Mouse (Mus musculus) lung, embryonic 14.5 days (tissue): ENCODE results near the gene C130032M10Rik. TPM values are rescaled to one million over a fixed set of nuclear protein-coding genes. Genes with fewer than 3 reads are reported as not detected.

ENCODE experiments used
- ATAC-seq: fragments of 200-750 bp; cut with Nextera tagmentation; 2 replicates; pipeline ENCODE4 v1.8.0; 2017; ENCODE audit warnings: mild to moderate bottlenecking, moderate TSS enrichment, moderate library complexity; ENCODE audit not compliant: insufficient read depth
- DNase-seq: peaks from one replicate; pipeline ENCODE4 v3.0.0-alpha.2; 2015
- H3K27ac ChIP-seq: fragments of 300-500 bp; sonication (generic); 2 replicates; pipeline ENCODE4 v1.5.1; 2014; ENCODE audit warnings: low read depth, mild to moderate bottlenecking, moderate library complexity
- H3K27me3 ChIP-seq: fragments of 300-500 bp; sonication (generic); 2 replicates; pipeline ENCODE4 v1.6.1; 2014; ENCODE audit warnings: low read length, control low read depth; ENCODE audit not compliant: insufficient read depth
- H3K36me3 ChIP-seq: fragments of 300-500 bp; sonication (generic); 2 replicates; pipeline ENCODE4 v1.6.1; 2014; ENCODE audit warnings: control low read depth; ENCODE audit not compliant: insufficient read depth
- H3K4me1 ChIP-seq: fragments of 300-500 bp; sonication (generic); 2 replicates; pipeline ENCODE4 v1.6.1; 2014; ENCODE audit warnings: antibody characterized with exemption, control low read depth; ENCODE audit not compliant: insufficient read depth
- H3K4me2 ChIP-seq: fragments of 300-500 bp; sonication (generic); 2 replicates; pipeline ENCODE4 v1.6.1; 2014; ENCODE audit warnings: mild to moderate bottlenecking
- H3K4me3 ChIP-seq: fragments of 300-500 bp; sonication (generic); 2 replicates; pipeline ENCODE4 v1.5.1; 2014; ENCODE audit warnings: low read depth, low read length
- H3K9ac ChIP-seq: fragments of 300-500 bp; sonication (generic); 2 replicates; pipeline ENCODE4 v1.6.1; 2014
- H3K9me3 ChIP-seq: fragments of 300-500 bp; sonication (generic); 2 replicates; pipeline ENCODE4 v1.6.1; 2016; ENCODE audit warnings: low read depth, low read length, control low read depth
- CTCF ChIP-seq: IDR thresholded peaks from 2 replicates; pipeline ENCODE4 v1.5.1; 2016; ENCODE audit warnings: antibody characterized with exemption, low read depth
- WGBS: fragments of 180-500 bp; shearing (Covaris S2); extraction: QIAGEN DNeasy Blood & Tissue Kit; methylation state at CpG from one replicate; pipeline ENCODE4 v1.1.7; 2014; 5-methylcytosine and 5-hydroxymethylcytosine counted together
- polyA plus RNA-seq: library from polyadenylated mRNA; unstranded; fragments of >200 nt; fragmentation: Nextera tagmentation; extraction: Ambion mirVana; gene quantifications from 2 replicates; pipeline ENCODE4 v1.2.1, GENCODE M21; 2014

Gene C130032M10Rik
- polyA plus RNA-seq, 1 experiment from 2014 or later = not detected

DNA sequence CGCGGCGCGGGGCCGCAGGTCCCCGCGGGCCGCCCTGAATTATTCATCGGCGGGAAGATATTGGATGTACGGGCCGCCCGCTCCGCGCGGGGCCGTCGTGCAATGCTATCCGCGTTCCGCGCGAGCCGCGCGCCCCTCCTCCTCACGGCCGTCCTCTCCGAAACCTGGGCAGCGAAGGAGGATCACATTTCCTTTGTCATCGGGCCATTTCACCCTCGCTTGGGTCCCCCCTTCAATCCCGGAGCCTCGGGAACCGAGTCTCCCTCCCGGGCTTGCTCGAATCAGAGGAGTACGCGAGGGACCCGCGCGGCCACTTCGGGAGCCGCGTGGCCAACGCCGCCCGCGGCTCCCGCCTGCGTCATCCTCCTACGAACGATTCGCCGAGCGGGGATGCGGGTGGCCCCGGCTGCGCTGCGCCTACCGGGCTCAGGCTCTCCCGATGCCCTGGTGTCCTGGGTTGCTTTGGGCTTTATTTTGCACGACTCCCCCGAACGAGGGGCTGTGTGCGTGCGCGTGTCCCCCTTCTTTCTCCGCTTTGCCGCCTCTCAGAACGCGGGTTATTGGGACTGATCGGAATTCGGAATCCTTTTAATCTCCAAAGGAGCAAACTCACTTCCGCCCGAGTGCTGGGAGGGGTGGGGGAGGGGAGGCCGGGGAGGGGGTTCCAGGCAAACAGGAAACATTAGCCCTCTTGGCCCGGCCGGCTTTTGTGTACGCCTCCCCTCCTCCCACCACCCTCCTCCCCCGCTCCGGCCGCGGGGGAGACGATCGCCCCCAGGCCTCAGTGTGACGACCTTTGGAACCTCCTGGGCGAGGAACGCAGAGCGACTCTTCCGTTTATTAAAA lies 48.5 kb downstream of the C130032M10Rik start, which contains the start of gene Trim71:
Gene Trim71, minus strand, starts transcription at position 609 of the 846 bp plus-strand sequence.
- H3K4me2 ChIP-seq = peak within 1 kb of the TSS; percentile 88
- no peak for TF ChIP-seq CTCF
- DNase-seq = peak; percentile 68
- H3K4me1 ChIP-seq = peaks cover 3% of the 10 kb centered on the region; the same call in 1 of the 2 replicates
- H3K9ac ChIP-seq = peak within 1 kb of the TSS; percentile 86
- peak within 1 kb of the TSS; percentile 71 for H3K4me3 ChIP-seq
- peak; percentile 39 for ATAC-seq
- peaks cover 21% of the 10 kb centered on the region for H3K27me3 ChIP-seq
- H3K36me3 ChIP-seq = no peaks in the 10 kb centered on the region
- under 1% methylated on average over 91 of the region's 91 CpGs for WGBS
- no peaks in the 10 kb centered on the region for H3K9me3 ChIP-seq
- H3K27ac ChIP-seq = peak within 1 kb of the TSS; percentile 93

DNA sequence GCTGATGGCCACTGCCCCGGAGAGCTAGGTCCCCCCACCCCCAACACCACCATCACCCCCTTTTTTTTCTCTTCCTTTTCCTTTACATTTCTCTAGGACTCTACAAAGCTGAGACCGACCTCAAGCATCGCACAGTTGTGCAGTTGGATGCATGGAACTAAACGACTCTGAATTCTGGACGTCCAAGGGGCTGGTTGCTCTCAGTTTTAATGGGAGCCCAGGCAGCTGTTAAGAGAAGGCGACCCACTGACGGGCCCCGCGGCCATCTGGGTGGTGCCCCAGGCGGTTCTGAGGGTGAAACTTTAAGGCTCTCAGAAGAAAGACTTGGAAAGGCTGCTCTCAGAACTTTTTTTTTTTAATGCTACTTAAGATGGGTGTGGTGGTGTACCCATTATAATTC lies 49.2 kb downstream of the C130032M10Rik start:
- no peak for TF ChIP-seq CTCF
- H3K4me1 ChIP-seq = 0 out of 2 replicates have a peak, but pooled peaks cover 3% of the 10 kb centered on the region
- peak overlapping the region; percentile 88 for H3K4me2 ChIP-seq
- H3K27ac ChIP-seq = peak overlapping the region; percentile 93
- peak; percentile 53 for DNase-seq
- WGBS = under 1% methylated on average over 10 of the region's 10 CpGs
- no peaks in the 10 kb centered on the region for H3K36me3 ChIP-seq
- H3K4me3 ChIP-seq = peak overlapping the region; percentile 71
- H3K9me3 ChIP-seq = no peaks in the 10 kb centered on the region
- peaks cover 19% of the 10 kb centered on the region for H3K27me3 ChIP-seq
- ATAC-seq = 0 out of 2 replicates have a peak, but pooled peaks have one; percentile 12
- H3K9ac ChIP-seq = peak overlapping the region; percentile 86

Other genes with a start within 250 kb of the C130032M10Rik start
- not detected in 2 replicates for gene Bcl2a1c, start 185.6 kb upstream of the C130032M10Rik start, polyA plus RNA-seq
- 156 and 163 TPM in 2 replicates for gene Crtap, start 125.0 kb upstream of the C130032M10Rik start, polyA plus RNA-seq
- gene Glb1, start 114.6 kb upstream of the C130032M10Rik start, polyA plus RNA-seq = 41.9 and 43.5 TPM in 2 replicates
- 4.0 and 4.1 TPM in 2 replicates for gene Tmppe, start 114.6 kb upstream of the C130032M10Rik start, polyA plus RNA-seq
- gene Ccr4, start 10.8 kb upstream of the C130032M10Rik start, polyA plus RNA-seq = not detected in 2 replicates
- 1.4 and 1.5 TPM in 2 replicates for gene Trim71, start 48.7 kb downstream of the C130032M10Rik start, polyA plus RNA-seq
- 66.4 and 66.6 TPM in 2 replicates for gene Cnot10, start 124.5 kb downstream of the C130032M10Rik start, polyA plus RNA-seq
- 49.9 and 51.1 TPM in 2 replicates for gene Dync1li1, start 173.1 kb downstream of the C130032M10Rik start, polyA plus RNA-seq
- 57.4 and 57.7 TPM in 2 replicates for gene Cmtm6, start 215.4 kb downstream of the C130032M10Rik start, polyA plus RNA-seq